ENCODE assay signal across 18 mouse cellular contexts in the genomic region with DNA sequence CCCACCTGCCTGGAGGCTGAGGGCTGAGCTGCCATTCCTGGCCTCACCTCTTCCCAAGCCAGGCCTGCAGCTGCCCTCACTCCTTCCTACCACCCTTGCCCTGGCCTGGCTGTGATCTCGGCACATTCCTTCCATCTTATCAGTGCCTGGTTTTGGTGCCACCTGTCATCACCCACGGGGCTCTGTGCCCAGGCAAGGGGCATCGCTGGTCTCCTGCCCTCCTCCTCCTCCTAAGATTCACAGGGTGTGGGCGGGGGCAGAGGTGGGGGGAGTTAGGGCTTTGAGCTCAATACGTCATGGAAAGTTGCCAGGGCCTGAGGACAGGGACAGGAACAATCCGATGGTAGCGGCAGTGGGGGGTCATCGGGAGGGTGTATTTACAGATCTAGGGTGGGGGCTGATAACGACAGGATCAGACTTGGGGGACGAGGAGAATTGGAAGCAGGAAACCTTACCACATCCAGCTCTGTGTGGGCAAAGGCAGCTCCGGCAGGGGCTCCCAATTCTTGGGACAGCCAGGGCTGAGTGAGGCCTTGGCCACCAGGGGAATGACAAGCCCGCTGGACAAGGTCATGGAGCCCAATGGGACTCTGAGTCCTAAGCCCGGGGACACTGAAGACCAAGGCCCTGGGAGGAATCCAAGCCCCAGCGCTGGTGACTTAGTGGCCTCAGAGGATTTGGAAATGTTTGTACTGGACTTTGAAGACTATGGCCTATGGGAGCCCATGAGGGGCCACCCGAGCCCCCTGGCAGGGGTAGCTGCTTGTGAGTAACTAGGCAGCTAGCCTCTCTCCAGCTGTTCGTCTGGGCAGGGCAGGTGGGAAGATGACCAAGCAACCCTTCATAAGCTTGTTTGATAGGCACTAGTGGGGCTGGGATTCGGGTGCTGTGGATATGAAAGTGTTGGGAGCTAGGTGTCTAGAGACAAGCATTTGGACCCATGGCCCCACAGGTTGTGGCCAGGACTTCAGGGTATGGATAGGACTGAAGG. TPM values are rescaled to one million over a fixed set of nuclear protein-coding genes. Genes with fewer than 3 reads are reported as not detected.
DNase-seq lines count a peak whose midpoint lies in the region; ATAC-seq lines count a peak whose summit lies in the region.
"Had no signal": no experiment of that assay in that cellular context is flagged by ENCODE, and none has a peak within 500 bp of the region (broad histone marks: within the 10 kb centered on the region; RNA-seq: fewer than 3 reads in every experiment).

No protein-coding gene starts in this region.

- H3K4me2 ChIP-seq in heart, embryonic 11.5 days = no peak overlapping the region
- H3K4me2 ChIP-seq in kidney, embryonic 14.5 days (replicated peaks; ENCODE audit: low read depth, low read length) = no peak overlapping the region
- no peak overlapping the region for H3K4me2 ChIP-seq in forebrain, embryonic 12.5 days
- H3K4me2 ChIP-seq: embryonic facial prominence, embryonic 15.5 days; forebrain, embryonic 13.5 days; liver, embryonic 15.5 days had no signal

- H3K36me3 ChIP-seq in heart, embryonic 11.5 days (ENCODE audit: control insufficient read depth, insufficient read depth, low read length) = peaks cover 7% of the 10 kb centered on the region
- peaks cover 54% of the 10 kb centered on the region for H3K36me3 ChIP-seq in kidney, embryonic 14.5 days (ENCODE audit: control insufficient read depth, insufficient read depth, low read length)
- H3K36me3 ChIP-seq in forebrain, embryonic 12.5 days (replicated peaks) = peaks cover 56% of the 10 kb centered on the region
- H3K36me3 ChIP-seq: liver, embryonic 15.5 days had no signal

- no peak overlapping the region for H3K9ac ChIP-seq in heart, embryonic 11.5 days (ENCODE audit: low read depth, low read length)
- H3K9ac ChIP-seq in kidney, embryonic 14.5 days (ENCODE audit: low read depth, low read length) = no peak overlapping the region
- no peak overlapping the region for H3K9ac ChIP-seq in forebrain, embryonic 12.5 days
- H3K9ac ChIP-seq: embryonic facial prominence, embryonic 15.5 days; forebrain, embryonic 13.5 days; liver, embryonic 15.5 days had no signal

- 62% methylated on average over 17 of the region's 17 CpGs for WGBS in heart, embryonic 11.5 days (ENCODE audit: insufficient replicate concordance)
- 85% methylated on average over 17 of the region's 17 CpGs for WGBS in kidney, embryonic 14.5 days
- 91% methylated on average over 17 of the region's 17 CpGs for WGBS in forebrain, embryonic 12.5 days

- H3K4me3 ChIP-seq in heart, embryonic 11.5 days (ENCODE audit: low read depth, low read length) = no peak overlapping the region
- no peak overlapping the region for H3K4me3 ChIP-seq in kidney, embryonic 14.5 days (ENCODE audit: low read length)
- H3K4me3 ChIP-seq in forebrain, embryonic 12.5 days (replicated peaks) = no peak overlapping the region
- H3K4me3 ChIP-seq: embryonic facial prominence, embryonic 15.5 days; forebrain, embryonic 13.5 days; liver, embryonic 15.5 days had no signal

- no peak overlapping the region for H3K27ac ChIP-seq in heart, embryonic 11.5 days (ENCODE audit: low read depth, low read length)
- no peak overlapping the region for H3K27ac ChIP-seq in kidney, embryonic 14.5 days (ENCODE audit: low read depth, low read length)
- no peak overlapping the region for H3K27ac ChIP-seq in forebrain, embryonic 12.5 days
- H3K27ac ChIP-seq: embryonic facial prominence, embryonic 15.5 days; forebrain, embryonic 13.5 days; liver, embryonic 15.5 days had no signal

- no peaks in the 10 kb centered on the region for H3K9me3 ChIP-seq in heart, embryonic 11.5 days (replicated peaks; ENCODE audit: control insufficient read depth, low read length)
- H3K9me3 ChIP-seq in kidney, embryonic 14.5 days (ENCODE audit: control insufficient read depth, low read length) = no peaks in the 10 kb centered on the region
- H3K9me3 ChIP-seq in forebrain, embryonic 12.5 days = no peaks in the 10 kb centered on the region
- H3K9me3 ChIP-seq: embryonic facial prominence, embryonic 15.5 days; forebrain, embryonic 13.5 days; liver, embryonic 15.5 days had no signal

- intact Hi-C loops in heart, postnatal 10 days (cut with DNase I) = loop anchor here (5.0 kb wide), 1 partner anchor 42 kb away; the partner anchor contains the start of genes Inha and Obsl1

- peaks cover 15% of the 10 kb centered on the region for H3K4me1 ChIP-seq in heart, embryonic 11.5 days (ENCODE audit: control insufficient read depth, insufficient read depth, low read length)
- peaks cover 9% of the 10 kb centered on the region for H3K4me1 ChIP-seq in kidney, embryonic 14.5 days (ENCODE audit: control insufficient read depth, insufficient read depth, low read length)
- H3K4me1 ChIP-seq in forebrain, embryonic 12.5 days = peaks cover 15% of the 10 kb centered on the region
- H3K4me1 ChIP-seq: liver, embryonic 15.5 days had no signal

- ATAC-seq in heart, embryonic 11.5 days (replicated peaks; ENCODE audit: insufficient number of reproducible peaks, low FRiP score, low TSS enrichment) = no peak
- ATAC-seq in kidney, embryonic 14.5 days (ENCODE audit: low FRiP score, low TSS enrichment) = no peak
- no peak for ATAC-seq in forebrain, embryonic 12.5 days (ENCODE audit: low FRiP score)
- ATAC-seq: forebrain, embryonic 13.5 days; hindbrain, embryonic 16.5 days had no signal

- no peaks in the 10 kb centered on the region for H3K27me3 ChIP-seq in heart, embryonic 11.5 days (ENCODE audit: control insufficient read depth, insufficient read depth, low read length)
- H3K27me3 ChIP-seq in kidney, embryonic 14.5 days (ENCODE audit: control insufficient read depth, insufficient read depth, low read length) = no peaks in the 10 kb centered on the region
- no peaks in the 10 kb centered on the region for H3K27me3 ChIP-seq in forebrain, embryonic 12.5 days
- H3K27me3 ChIP-seq: embryonic facial prominence, embryonic 15.5 days; forebrain, embryonic 13.5 days had no signal

- DNase-seq in heart, adult 11 months = peak; percentile 98
- DNase-seq in adrenal gland, adult 2 months = peak; percentile 93
- peak; percentile 58 for DNase-seq in heart, adult 8-10 months (ENCODE audit: low spot score)
- DNase-seq in heart, postnatal 10 days = peak; percentile 85 to 89
- no peak for DNase-seq in retina, postnatal 1 day
- DNase-seq: kidney, adult 2 months; kidney, postnatal 36 days; layer of hippocampus, postnatal 36 days; right cerebral cortex, adult 18-20 months had no signal

RNA-seq across cellular contexts. Expression of gene Slc4a3, which starts 3.5 kb away (rescaled TPM):
- 13.3 and 14.2 TPM in 2 replicates for polyA plus RNA-seq in heart, embryonic 11.5 days (2014; fragmentation: Nextera tagmentation; extraction: Ambion mirVana)
- total RNA-seq in adrenal gland, adult 2 months (2021) = 100 to 1,000 TPM in 1 of 2 experiments, 10 to 100 TPM in 1; 90.4 to 111 TPM
- polyA plus RNA-seq in adrenal gland, adult 2 months (2012; rRNA removed) = 340 and 381 TPM in 2 replicates
- 100 to 1,000 TPM; 221 to 344 (median 267) TPM for total RNA-seq in heart, adult 8-10 months (2022)
- 100 to 1,000 TPM; 128 to 149 TPM for total RNA-seq in heart, postnatal 10 days (2021)
- 14.4 and 18.8 TPM in 2 replicates for polyA plus RNA-seq in kidney, embryonic 14.5 days (2014; fragmentation: Nextera tagmentation; extraction: Ambion mirVana)
- 22.4 and 29.4 TPM in 2 replicates for polyA plus RNA-seq in forebrain, embryonic 12.5 days (2016; fragmentation: Nextera tagmentation; extraction: Ambion mirVana)
- total RNA-seq: neutrophil, adult 5-6 weeks had no signal

RNA-seq across cellular contexts. Expression of gene Stk11ip, which starts 28.3 kb away (rescaled TPM):
- 9.1 and 11.6 TPM in 2 replicates for polyA plus RNA-seq in heart, embryonic 11.5 days (2014; fragmentation: Nextera tagmentation; extraction: Ambion mirVana)
- 10 to 100 TPM; 16.6 to 19.3 TPM for total RNA-seq in adrenal gland, adult 2 months (2021)
- polyA plus RNA-seq in adrenal gland, adult 2 months (2012; rRNA removed) = 59.5 and 66.7 TPM in 2 replicates
- total RNA-seq in heart, adult 8-10 months (2022) = 10 to 100 TPM in 3 of 4 experiments, 1 to 10 TPM in 1; 8.3 to 10.4 (median 10.3) TPM
- 10 to 100 TPM; 12.7 to 13.9 TPM for total RNA-seq in heart, postnatal 10 days (2021)
- polyA plus RNA-seq in kidney, embryonic 14.5 days (2014; fragmentation: Nextera tagmentation; extraction: Ambion mirVana) = 15.3 and 22.0 TPM in 2 replicates
- polyA plus RNA-seq in forebrain, embryonic 12.5 days (2016; fragmentation: Nextera tagmentation; extraction: Ambion mirVana) = 24.4 and 27.8 TPM in 2 replicates

RNA-seq across cellular contexts. Expression of gene Inha, which starts 42.7 kb away (rescaled TPM):
- 4.0 and 4.8 TPM in 2 replicates for polyA plus RNA-seq in heart, embryonic 11.5 days (2014; fragmentation: Nextera tagmentation; extraction: Ambion mirVana)
- 10 to 100 TPM; 15.0 to 38.5 TPM for total RNA-seq in adrenal gland, adult 2 months (2021)
- 193 and 227 TPM in 2 replicates for polyA plus RNA-seq in adrenal gland, adult 2 months (2012; rRNA removed)
- total RNA-seq in heart, adult 8-10 months (2022) = 1 to 10 TPM; 2.8 to 4.6 (median 3.9) TPM
- total RNA-seq in heart, postnatal 10 days (2021) = 1 to 10 TPM; 5.1 to 8.5 TPM
- 2.7 and 3.0 TPM in 2 replicates for polyA plus RNA-seq in kidney, embryonic 14.5 days (2014; fragmentation: Nextera tagmentation; extraction: Ambion mirVana)
- 5.9 and 6.6 TPM in 2 replicates for polyA plus RNA-seq in forebrain, embryonic 12.5 days (2016; fragmentation: Nextera tagmentation; extraction: Ambion mirVana)
- total RNA-seq: common myeloid progenitor, adult 5-6 weeks; neutrophil, adult 5-6 weeks had no signal

RNA-seq across cellular contexts. Expression of gene Obsl1, which starts 43.3 kb away (rescaled TPM):
- polyA plus RNA-seq in heart, embryonic 11.5 days (2014; fragmentation: Nextera tagmentation; extraction: Ambion mirVana) = 98.8 and 102 TPM in 2 replicates
- 10 to 100 TPM; 35.9 to 56.6 TPM for total RNA-seq in adrenal gland, adult 2 months (2021)
- 81.5 and 101 TPM in 2 replicates for polyA plus RNA-seq in adrenal gland, adult 2 months (2012; rRNA removed)
- 100 to 1,000 TPM; 108 to 133 (median 122) TPM for total RNA-seq in heart, adult 8-10 months (2022)
- total RNA-seq in heart, postnatal 10 days (2021) = 100 to 1,000 TPM; 171 to 173 TPM
- 79.8 and 83.2 TPM in 2 replicates for polyA plus RNA-seq in kidney, embryonic 14.5 days (2014; fragmentation: Nextera tagmentation; extraction: Ambion mirVana)
- polyA plus RNA-seq in forebrain, embryonic 12.5 days (2016; fragmentation: Nextera tagmentation; extraction: Ambion mirVana) = 31.8 and 36.8 TPM in 2 replicates
- total RNA-seq: neutrophil, adult 5-6 weeks had no signal

Comparison
In these comparisons a context has a peak if more than half of its experiments do, and no peak if none do; other contexts are left out.
1. RNA of gene Slc4a3, which starts 3.5 kb away (polyA plus RNA-seq): 340 to 381 TPM in adrenal gland, adult 2 months; 22.4 to 29.4 TPM in forebrain, embryonic 12.5 days, 14.4 to 18.8 TPM in kidney, embryonic 14.5 days and 13.3 to 14.2 TPM in heart, embryonic 11.5 days; every median in the first group is over 10 times any median in the second.
2. RNA of gene Inha, which starts 42.7 kb away (polyA plus RNA-seq): 193 to 227 TPM in adrenal gland, adult 2 months; 5.9 to 6.6 TPM in forebrain, embryonic 12.5 days, 4.0 to 4.8 TPM in heart, embryonic 11.5 days and 2.7 to 3.0 TPM in kidney, embryonic 14.5 days; every median in the first group is over 10 times any median in the second.